Mouse (Mus musculus) forebrain, embryonic 16.5 days (tissue): ENCODE data around the gene Prss23. TPM values are rescaled to one million over a fixed set of nuclear protein-coding genes. Genes with fewer than 3 reads are reported as not detected.

Experiments
- polyA plus RNA-seq: library from polyadenylated mRNA; unstranded; fragments of >200 nt; fragmentation: Nextera tagmentation; extraction: Ambion mirVana; gene quantifications from 2 replicates; pipeline ENCODE4 v1.2.1, GENCODE M21; 2015

The Prss23 gene
- polyA plus RNA-seq, 1 experiment from 2014 or later: 8.6 TPM

Other genes starting within 250 kb of the Prss23 start
- gene Tmem135, start 123.0 kb downstream of the Prss23 start, polyA plus RNA-seq: 25.7 and 27.5 TPM in 2 replicates
- gene Fzd4, start 122.8 kb downstream of the Prss23 start, polyA plus RNA-seq: 1.6 and 2.1 TPM in 2 replicates
- gene Me3, start 105.2 kb upstream of the Prss23 start, polyA plus RNA-seq: 4.3 and 6.5 TPM in 2 replicates